Mouse (Mus musculus): ENCODE measurements around the gene Slc46a1. TPM values are rescaled to one million over a fixed set of nuclear protein-coding genes. Genes with fewer than 3 reads are reported as not detected.

Gene Slc46a1
- polyA plus RNA-seq, 1 experiment from 2014 or later = 11.7 TPM

- Histone ChIP-seq H3K27me3 (no peaks in the 10 kb centered on the region), H3K9ac (peak within 1 kb of the TSS; percentile 85), H3K4me3 (peak within 1 kb of the TSS; percentile 61), H3K27ac (peak within 1 kb of the TSS; percentile 74), H3K36me3 (peaks cover 56% of the 10 kb centered on the region), H3K4me2 (peak within 1 kb of the TSS; percentile 83), H3K4me1 (peaks cover 17% of the 10 kb centered on the region), H3K9me3 (no peaks in the 10 kb centered on the region)
- ATAC-seq (ENCODE audit: borderline replicate concordance, extremely low read depth, low FRiP score, low TSS enrichment) = peak; percentile 96
- WGBS = 0% methylated on average over 66 of the region's 67 CpGs
These were observed 46.8 kb downstream of the Slc46a1 start, which contains the start of the genes Tmem199 and Poldip2 for GRCm38 (mm10) chr11:78512025-78512957. Gene Tmem199, minus strand, starts transcription at chr11:78512172. Gene Poldip2, plus strand, starts transcription at chr11:78512193.

DNA sequence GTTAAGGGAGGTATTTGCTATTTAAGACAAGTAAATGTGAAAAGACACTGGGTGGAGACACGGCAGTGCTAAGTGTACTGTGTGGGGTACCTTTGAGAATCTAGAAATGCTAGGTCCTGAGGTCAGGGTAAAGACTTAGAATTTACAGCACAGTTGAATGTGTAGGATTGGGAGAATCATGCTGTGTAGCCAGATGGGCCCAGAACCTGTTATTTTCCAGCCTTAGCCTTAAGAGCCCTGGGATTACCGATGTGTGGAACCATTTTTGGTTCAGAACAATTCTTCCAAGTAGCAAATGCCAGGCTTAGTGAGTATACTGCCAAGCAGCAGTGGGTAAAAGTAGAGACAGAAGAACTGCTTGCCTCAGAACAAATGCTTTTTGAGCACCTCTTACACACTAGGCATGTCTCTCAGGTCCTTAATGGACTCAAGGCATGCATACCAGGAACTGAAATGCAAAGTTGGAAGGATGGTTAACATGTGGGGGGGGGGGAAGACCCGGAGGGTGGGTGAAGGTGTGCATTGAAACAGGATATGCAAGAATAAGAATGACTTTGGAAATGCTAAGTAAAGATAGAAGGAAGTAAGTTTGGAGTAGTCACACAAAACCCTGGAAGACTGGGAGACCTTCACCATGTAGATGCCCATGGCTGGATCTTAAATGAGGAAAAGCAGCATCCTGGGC, 47.8 kb downstream of the Slc46a1 start:
- Histone ChIP-seq H3K4me2 (peak overlapping the region; percentile 83), H3K4me1 (peaks cover 17% of the 10 kb centered on the region), H3K36me3 (peaks cover 56% of the 10 kb centered on the region), H3K27me3 (no peaks in the 10 kb centered on the region), H3K4me3 (peak overlapping the region; percentile 61), H3K9ac (peak overlapping the region; percentile 85; the same call in 1 of the 2 replicates), H3K9me3 (no peaks in the 10 kb centered on the region), H3K27ac (no peak overlapping the region)
- ATAC-seq (ENCODE audit: borderline replicate concordance, extremely low read depth, low FRiP score, low TSS enrichment) = no peak
- WGBS = 62% methylated on average over 3 of the region's 3 CpGs

GRCm38 (mm10) chr11:78515549-78516325, 50.2 kb downstream of the Slc46a1 start:
- Histone ChIP-seq H3K4me1 (peaks cover 17% of the 10 kb centered on the region), H3K4me3 (no peak overlapping the region), H3K4me2 (no peak overlapping the region), H3K36me3 (peaks cover 61% of the 10 kb centered on the region), H3K27ac (no peak overlapping the region), H3K27me3 (no peaks in the 10 kb centered on the region), H3K9ac (no peak overlapping the region), H3K9me3 (no peaks in the 10 kb centered on the region)
- no peak for ATAC-seq (ENCODE audit: borderline replicate concordance, extremely low read depth, low FRiP score, low TSS enrichment)
- WGBS = 67% methylated on average over 2 of the region's 2 CpGs

GRCm38 (mm10) chr11:78518931-78519330, 53.4 kb downstream of the Slc46a1 start:
- Histone ChIP-seq H3K9me3 (no peaks in the 10 kb centered on the region), H3K27me3 (no peaks in the 10 kb centered on the region), H3K9ac (no peak overlapping the region), H3K4me2 (no peak overlapping the region), H3K4me1 (peaks cover under 1% of the 10 kb centered on the region; the same call in 1 of the 2 replicates), H3K36me3 (peaks cover 93% of the 10 kb centered on the region), H3K27ac (no peak overlapping the region), H3K4me3 (no peak overlapping the region)
- 85% methylated on average over 10 of the region's 10 CpGs for WGBS
- ATAC-seq (ENCODE audit: borderline replicate concordance, extremely low read depth, low FRiP score, low TSS enrichment) = no peak

Other genes starting within 250 kb of the Slc46a1 start
- gene Sdf2, start 220.0 kb upstream of the Slc46a1 start, polyA plus RNA-seq (2015; fragmentation: Nextera tagmentation; extraction: Ambion mirVana) = 79.9 and 84.1 TPM in 2 replicates
- gene Supt6, start 219.7 kb upstream of the Slc46a1 start, polyA plus RNA-seq (2015; fragmentation: Nextera tagmentation; extraction: Ambion mirVana) = 23.7 and 25.5 TPM in 2 replicates
- 71.1 and 75.9 TPM in 2 replicates for gene 2610507B11Rik, start 203.9 kb upstream of the Slc46a1 start, polyA plus RNA-seq (2015; fragmentation: Nextera tagmentation; extraction: Ambion mirVana)
- 0.10 and 0.25 TPM in 2 replicates for gene BC030499, start 174.9 kb upstream of the Slc46a1 start, polyA plus RNA-seq (2015; fragmentation: Nextera tagmentation; extraction: Ambion mirVana)
- gene Spag5, start 164.2 kb upstream of the Slc46a1 start, polyA plus RNA-seq (2015; fragmentation: Nextera tagmentation; extraction: Ambion mirVana) = 44.8 and 49.9 TPM in 2 replicates
- 7.7 and 8.1 TPM in 2 replicates for gene Aldoc, start 142.7 kb upstream of the Slc46a1 start, polyA plus RNA-seq (2015; fragmentation: Nextera tagmentation; extraction: Ambion mirVana)
- gene Pigs, start 137.3 kb upstream of the Slc46a1 start, polyA plus RNA-seq (2015; fragmentation: Nextera tagmentation; extraction: Ambion mirVana) = 75.5 and 78.5 TPM in 2 replicates
- 33.4 and 35.7 TPM in 2 replicates for gene Unc119, start 122.2 kb upstream of the Slc46a1 start, polyA plus RNA-seq (2015; fragmentation: Nextera tagmentation; extraction: Ambion mirVana)
- 0.35 and 1.9 TPM in 2 replicates for gene Foxn1, start 79.1 kb upstream of the Slc46a1 start, polyA plus RNA-seq (2015; fragmentation: Nextera tagmentation; extraction: Ambion mirVana)
- gene Slc13a2, start 43.5 kb upstream of the Slc46a1 start, polyA plus RNA-seq (2015; fragmentation: Nextera tagmentation; extraction: Ambion mirVana) = 0.06 and 0.12 TPM in 2 replicates
- 0.91 and 0.96 TPM in 2 replicates for gene Sarm1, start 32.1 kb downstream of the Slc46a1 start, polyA plus RNA-seq (2015; fragmentation: Nextera tagmentation; extraction: Ambion mirVana)
- 1.2 and 10.2 TPM in 2 replicates for gene Vtn, start 33.4 kb downstream of the Slc46a1 start, polyA plus RNA-seq (2015; fragmentation: Nextera tagmentation; extraction: Ambion mirVana)
- not detected in 2 replicates for gene Sebox, start 37.8 kb downstream of the Slc46a1 start, polyA plus RNA-seq (2015; fragmentation: Nextera tagmentation; extraction: Ambion mirVana)
- 44.4 and 48.3 TPM in 2 replicates for gene Tmem199, start 46.5 kb downstream of the Slc46a1 start, polyA plus RNA-seq (2015; fragmentation: Nextera tagmentation; extraction: Ambion mirVana)
- 158 TPM in 2 replicates for gene Poldip2, start 46.5 kb downstream of the Slc46a1 start, polyA plus RNA-seq (2015; fragmentation: Nextera tagmentation; extraction: Ambion mirVana)
- gene Tnfaip1, start 70.6 kb downstream of the Slc46a1 start, polyA plus RNA-seq (2015; fragmentation: Nextera tagmentation; extraction: Ambion mirVana) = 83.0 and 83.1 TPM in 2 replicates
- gene Ift20, start 70.7 kb downstream of the Slc46a1 start, polyA plus RNA-seq (2015; fragmentation: Nextera tagmentation; extraction: Ambion mirVana) = 134 and 137 TPM in 2 replicates
- 73.2 and 79.5 TPM in 2 replicates for gene Tmem97, start 85.1 kb downstream of the Slc46a1 start, polyA plus RNA-seq (2015; fragmentation: Nextera tagmentation; extraction: Ambion mirVana)
- gene Nlk, start 231.7 kb downstream of the Slc46a1 start, polyA plus RNA-seq (2015; fragmentation: Nextera tagmentation; extraction: Ambion mirVana) = 12.0 and 14.0 TPM in 2 replicates